Mouse (Mus musculus): Measurements from ENCODE around the gene Apoh. TPM values are rescaled to one million over a fixed set of nuclear protein-coding genes. Genes with fewer than 3 reads are reported as not detected.

The Apoh gene
- total RNA-seq (2023): not detected

GRCm38 (mm10) chr11:108342781-108343768 lies at the start of gene Apoh:
Gene Apoh (plus strand): TSS chr11:108343354.

GRCm38 (mm10) chr11:108343789-108344462 lies 772 bp downstream of the Apoh start, which contains the start of gene Prkca:
Gene Prkca (minus strand): TSS chr11:108343928.

GRCm38 (mm10) chr11:108424889-108425591 lies 81.9 kb downstream of the Apoh start, which contains the start of gene Cep112:
Gene Cep112 (plus strand): TSS chr11:108425192.

Other genes starting within 250 kb of the Apoh start
- gene Prkca, start 574 bp downstream of the Apoh start, total RNA-seq (2023): 1 to 10 TPM; 3.1 to 4.6 TPM
- gene Cep112, start 81.8 kb downstream of the Apoh start, total RNA-seq (2023): 1 to 10 TPM; 1.6 to 1.8 TPM

All from neutrophil, adult 59 days (primary cell).